Mouse (Mus musculus) inflammation-experienced regulatory T-cells, adult 6 months (primary cell): Measurements from ENCODE around the gene Slc12a7. TPM values are rescaled to one million over a fixed set of nuclear protein-coding genes. Genes with fewer than 3 reads are reported as not detected.

Experiments used
- ATAC-seq: one replicate; pipeline ENCODE4 v1.8.0; 2017
- polyA plus RNA-seq, 3 experiments: library from polyadenylated mRNA; unstranded; fragments of 100-300 nt; shearing (Covaris generic); gene quantifications; one replicate each; pipeline ENCODE4 v1.2.1; 2017

Slc12a7 gene
- polyA plus RNA-seq, 3 experiments from 2014 or later: 17.3 to 41.0 (median 40.8) TPM

DNA sequence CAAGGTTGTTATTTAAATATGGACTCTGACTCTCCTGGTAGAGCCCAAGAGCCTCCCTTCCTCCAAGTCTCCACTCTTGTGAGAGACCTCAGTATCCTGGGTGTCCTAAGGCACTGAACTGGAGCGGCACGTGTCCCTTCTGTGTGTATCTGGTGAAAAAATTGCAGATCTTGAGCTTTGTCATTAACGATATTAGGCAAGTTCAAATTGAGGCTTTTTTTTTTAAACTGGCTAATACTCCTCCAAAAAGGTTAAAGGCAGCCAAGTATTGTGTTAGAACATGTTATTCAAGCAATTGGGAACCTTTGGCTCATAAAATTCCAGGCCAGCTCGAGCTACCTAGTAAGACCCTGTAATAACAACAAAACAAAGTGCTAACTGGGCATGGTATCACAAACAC, 12.7 kb upstream of the Slc12a7 start:
- no peak for ATAC-seq

DNA sequence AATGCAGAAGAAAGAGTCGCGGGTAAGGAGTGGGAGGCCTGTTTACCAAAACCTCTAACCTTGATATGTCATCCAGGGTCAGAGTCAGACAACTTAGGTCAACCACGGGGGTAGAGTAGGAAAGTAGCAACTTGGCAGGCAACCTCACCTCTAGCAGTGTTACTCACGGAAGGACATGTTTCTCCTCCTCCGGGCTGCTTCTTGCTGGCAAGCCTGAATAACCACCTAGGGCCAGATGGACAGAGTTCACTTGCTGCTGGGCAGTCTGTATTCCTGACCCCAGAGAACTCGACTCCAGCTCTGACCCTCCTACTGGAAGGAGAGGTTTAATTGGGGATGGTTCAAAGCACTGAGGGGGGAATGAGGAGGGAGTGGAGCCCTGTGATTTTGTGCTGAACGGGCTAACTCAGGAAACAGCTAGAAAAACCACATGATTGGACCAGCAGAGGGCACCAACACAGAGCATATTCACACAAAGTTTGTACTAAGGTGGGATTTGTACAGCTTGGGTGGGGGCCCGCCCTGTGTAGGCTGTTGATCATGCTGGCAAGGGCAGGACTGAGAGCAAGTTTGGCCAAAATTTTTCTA, 9.7 kb upstream of the Slc12a7 start:
- ATAC-seq: peak; percentile 29

DNA sequence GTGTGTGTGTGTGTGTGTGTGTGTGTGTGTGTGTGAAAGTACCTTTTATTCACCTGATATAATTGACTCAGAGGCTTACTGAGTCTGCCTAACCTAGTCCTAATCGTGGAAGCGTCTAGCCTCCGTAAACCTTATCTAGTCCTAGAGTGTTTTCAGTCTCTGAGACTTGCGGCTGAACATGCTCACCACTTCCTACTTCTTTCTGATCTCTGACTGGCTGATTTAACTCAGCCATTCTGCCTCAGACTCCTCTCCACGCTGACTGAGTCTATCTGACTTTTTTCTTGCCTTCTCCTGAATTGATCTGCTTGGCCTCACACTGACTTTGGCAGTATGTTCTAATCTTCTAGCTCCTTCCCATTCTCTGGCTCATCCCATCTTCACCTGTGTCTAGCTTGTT, 7.6 kb upstream of the Slc12a7 start:
- ATAC-seq: peak; percentile 97

DNA sequence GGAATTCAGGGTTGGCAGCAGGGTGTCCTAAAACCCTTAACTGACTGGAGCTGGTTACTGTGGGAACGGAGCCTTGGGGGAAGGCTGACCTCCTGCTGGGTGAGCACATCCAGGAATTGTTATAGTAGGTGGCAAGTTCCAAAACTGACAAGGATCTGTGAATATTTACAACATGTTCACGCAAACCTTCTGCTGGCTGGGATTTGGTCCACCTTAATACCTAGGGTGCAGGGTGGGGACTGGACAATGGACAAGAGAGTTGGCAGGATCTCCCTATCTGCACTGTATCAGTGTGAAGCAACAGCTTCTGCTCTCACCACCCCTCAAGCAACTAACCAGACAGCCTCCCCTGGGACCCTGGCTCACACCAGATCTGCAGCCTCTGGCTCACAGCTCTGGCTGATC, 5.3 kb upstream of the Slc12a7 start:
- no peak for ATAC-seq

DNA sequence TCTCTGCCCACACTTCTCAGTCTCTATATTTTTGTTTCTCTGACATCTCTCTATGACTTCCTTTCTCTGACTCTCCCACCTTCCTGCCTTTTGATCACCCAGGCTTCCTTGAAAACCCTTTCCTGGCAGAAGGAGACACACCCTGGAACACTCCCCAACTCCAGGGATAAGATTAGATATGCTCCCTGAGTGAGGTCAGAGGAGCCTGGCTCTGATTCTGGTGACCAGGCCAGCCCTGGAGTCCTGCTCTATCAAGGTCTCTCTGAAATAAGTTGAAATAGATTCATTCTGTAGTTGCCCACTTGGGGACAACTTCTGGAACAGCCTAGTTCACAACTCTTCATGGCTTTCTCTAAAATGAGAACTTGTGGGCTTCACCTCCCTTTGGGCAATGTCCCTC, 4.3 kb upstream of the Slc12a7 start:
- no peak for ATAC-seq

GRCm38 (mm10) chr13:73730913-73731312, 2.0 kb upstream of the Slc12a7 start:
- ATAC-seq: no peak

DNA sequence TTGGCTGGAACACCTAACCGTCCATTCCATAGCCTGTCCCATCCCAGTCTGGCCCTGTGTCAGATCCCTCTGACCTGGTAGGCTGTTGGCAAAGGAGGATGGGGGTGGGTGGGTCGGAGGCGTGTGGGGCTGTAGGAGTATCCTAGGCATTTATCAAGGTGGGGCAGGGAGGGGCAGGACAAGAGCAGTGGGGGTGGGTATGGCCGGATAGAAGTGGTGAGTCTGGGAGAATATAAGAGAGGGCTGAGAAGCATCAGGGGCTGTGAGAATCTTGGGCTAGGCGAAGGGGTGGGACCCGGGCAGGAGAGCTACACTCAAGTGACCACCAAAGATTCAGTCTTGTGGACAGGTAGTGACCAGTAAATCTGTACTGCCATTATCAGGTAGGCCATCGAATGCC, 659 bp upstream of the Slc12a7 start:
- no peak for ATAC-seq

GRCm38 (mm10) chr13:73734379-73734778, 1.5 kb downstream of the Slc12a7 start:
- ATAC-seq: no peak

- no peak for ATAC-seq
Observed at GRCm38 (mm10) chr13:73735270-73735669, 2.4 kb downstream of the Slc12a7 start.

GRCm38 (mm10) chr13:73735928-73736327, 3.0 kb downstream of the Slc12a7 start:
- no peak for ATAC-seq

DNA sequence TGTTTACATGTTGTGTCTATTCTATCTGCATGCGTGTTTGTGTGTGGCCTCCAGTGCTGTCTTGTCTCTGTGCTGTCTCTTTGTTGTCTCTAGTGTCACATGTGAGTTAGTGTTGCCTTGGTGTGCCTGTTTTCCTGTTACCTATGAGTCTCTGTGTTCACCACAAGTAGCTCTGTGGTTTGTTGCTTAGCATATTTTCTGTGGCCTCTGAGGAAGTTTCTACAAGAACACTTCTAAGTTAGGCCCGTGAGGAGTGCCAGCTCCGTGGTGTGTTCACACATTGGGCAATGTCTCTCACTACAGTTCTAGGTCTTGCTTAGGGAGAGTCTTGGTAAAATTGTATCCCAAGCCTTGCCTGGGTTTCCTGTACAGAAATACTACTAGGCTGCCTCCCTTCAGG, 4.0 kb downstream of the Slc12a7 start:
- peak; percentile 82 for ATAC-seq

GRCm38 (mm10) chr13:73740399-73740944, 7.6 kb downstream of the Slc12a7 start:
- ATAC-seq: peak; percentile 35

DNA sequence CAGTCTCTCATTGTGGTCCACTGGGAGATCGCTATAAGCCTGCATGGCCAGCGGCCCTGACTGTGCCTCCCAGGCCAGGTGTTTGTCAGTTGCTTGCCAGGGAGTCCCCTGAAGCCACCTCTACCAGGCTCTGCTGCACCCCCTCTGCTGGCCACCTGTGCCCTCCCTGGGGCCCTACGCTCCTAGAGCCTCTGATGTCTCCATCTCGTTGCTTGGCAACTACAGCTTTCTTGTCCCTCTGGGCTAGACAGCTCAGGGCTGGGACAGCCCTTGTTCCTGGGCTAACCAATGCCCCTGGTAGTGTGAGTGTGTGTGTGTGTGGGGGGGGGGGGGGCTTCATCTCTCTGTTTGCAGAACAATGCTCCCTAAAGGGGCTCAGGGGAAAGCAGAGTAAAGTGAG, 10.1 kb downstream of the Slc12a7 start:
- ATAC-seq: no peak

DNA sequence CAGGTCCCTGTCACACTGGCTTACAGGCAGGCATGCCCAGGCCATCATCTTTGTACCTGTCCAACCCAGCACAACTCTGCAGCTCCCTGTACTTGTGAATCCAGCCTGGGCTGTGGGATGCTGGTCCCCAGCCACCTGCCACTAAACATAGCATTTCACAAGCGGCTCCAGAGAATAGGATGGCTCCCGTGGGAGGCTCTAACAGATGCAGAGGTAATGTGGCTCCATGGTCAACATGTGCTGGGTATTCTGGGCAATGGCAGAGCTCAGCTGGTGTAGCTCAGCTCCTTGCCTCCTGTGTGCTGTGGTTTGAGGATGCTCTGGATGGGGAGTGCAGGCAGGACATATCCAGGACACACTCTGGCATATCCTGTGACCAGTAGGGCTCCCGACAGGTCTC, 10.8 kb downstream of the Slc12a7 start:
- no peak for ATAC-seq

GRCm38 (mm10) chr13:73748663-73749440, 16.0 kb downstream of the Slc12a7 start:
- peak; percentile 74 for ATAC-seq

- ATAC-seq: no peak
Observed at GRCm38 (mm10) chr13:73750435-73750834, 17.5 kb downstream of the Slc12a7 start.

DNA sequence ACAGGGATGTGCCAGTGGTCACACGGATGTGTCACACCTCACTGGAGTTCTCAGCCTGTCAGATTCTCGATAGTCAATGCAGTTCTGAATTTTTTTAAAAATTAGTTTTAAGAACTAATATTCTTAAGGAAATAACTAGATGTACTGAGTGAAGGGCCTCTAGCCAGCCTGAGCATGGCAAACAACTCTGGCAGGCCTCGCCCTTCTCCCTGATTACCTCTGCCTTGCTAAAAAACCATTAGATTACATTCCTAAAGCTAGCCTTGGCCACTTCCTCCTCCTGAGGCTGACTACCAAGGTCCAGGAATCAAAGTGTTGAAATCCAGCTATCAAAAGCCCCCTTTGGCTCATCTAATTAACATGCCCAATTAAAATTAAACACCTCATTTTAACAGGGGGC, 18.4 kb downstream of the Slc12a7 start:
- no peak for ATAC-seq

- ATAC-seq: no peak
Observed at GRCm38 (mm10) chr13:73755809-73756208, 22.9 kb downstream of the Slc12a7 start.

DNA sequence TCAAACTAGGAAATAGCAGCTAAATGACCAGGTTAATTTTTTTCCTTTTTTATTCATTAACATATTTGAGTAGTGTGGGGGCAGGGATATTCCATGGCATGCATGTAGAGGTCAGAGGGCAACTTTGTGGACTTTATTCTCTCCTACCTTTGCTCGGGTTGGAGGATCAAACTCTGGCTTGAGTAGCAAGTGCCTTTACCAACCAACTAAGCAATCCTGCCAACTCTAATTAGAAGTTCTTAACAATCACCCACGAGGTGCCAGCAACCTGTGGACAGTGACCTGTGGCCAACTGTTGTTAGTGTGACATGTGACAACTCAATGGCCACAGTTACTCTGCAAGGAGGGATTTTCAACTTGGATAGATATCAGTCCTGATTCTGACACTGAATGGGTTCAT, 24.0 kb downstream of the Slc12a7 start:
- ATAC-seq: no peak

GRCm38 (mm10) chr13:73757362-73757761, 24.5 kb downstream of the Slc12a7 start:
- ATAC-seq: no peak

DNA sequence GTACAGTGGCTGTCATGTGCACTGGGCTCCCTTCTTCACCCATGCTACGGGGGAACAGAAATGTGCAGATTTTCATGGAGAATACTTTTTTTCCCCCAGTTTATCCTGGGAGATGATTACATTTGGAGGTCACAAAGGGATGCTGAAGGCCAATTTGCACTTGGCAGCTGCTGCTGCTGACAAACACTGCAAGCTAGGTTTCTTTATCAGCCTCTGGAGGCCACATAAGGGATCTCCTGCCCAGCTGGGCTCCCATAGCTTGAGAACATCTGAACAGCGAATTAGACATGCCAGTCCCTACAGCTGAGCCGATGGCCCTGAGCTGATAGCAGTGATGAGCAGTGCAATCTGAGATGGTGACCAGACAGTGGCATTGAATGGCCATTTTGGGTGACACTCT, 26.7 kb downstream of the Slc12a7 start:
- no peak for ATAC-seq

DNA sequence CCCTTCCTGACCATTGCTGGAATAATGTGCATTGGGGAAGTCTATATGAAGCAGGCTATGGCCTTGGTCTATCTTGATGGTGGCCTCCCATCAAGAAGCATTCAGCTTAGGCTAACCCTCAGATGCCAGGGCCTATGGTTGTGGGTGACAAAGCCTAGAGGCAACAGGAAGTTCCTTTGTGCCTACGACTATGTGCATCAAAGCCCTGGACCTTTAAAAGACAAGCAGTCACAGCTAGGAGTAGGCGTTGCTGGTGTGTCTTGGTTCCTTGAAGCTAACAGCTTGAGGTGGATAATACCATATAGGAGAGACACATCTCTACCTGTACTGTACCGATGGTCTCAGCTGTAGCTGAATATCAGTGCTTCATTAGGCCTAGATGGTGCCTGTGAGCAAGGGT, 27.2 kb downstream of the Slc12a7 start:
- peak; percentile 28 for ATAC-seq

DNA sequence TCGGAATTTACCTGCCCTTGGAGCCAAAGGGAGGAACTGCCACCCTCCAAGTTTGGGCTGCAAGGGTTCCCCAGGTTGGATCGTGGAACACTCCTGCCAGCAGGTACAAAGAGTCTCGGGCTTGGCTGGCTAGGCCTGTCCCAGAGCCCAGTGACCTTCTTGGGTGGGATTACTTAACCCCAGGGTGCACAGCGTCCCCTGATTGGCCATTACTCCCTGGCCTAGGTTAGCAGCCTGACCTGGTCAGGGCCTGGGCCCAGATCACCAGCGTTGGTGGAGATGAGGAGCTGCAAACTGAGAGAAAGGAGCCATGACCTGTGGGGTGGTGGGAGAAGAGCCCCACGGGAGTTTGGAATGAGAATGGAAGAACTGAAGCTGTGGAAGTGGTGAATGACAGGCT, 30.0 kb downstream of the Slc12a7 start:
- ATAC-seq: no peak
